Mouse (Mus musculus): ENCODE results near the gene Krt42. TPM values are rescaled to one million over a fixed set of nuclear protein-coding genes. Genes with fewer than 3 reads are reported as not detected.
"Not testable (repeated sequence)": the region's sequence is repeated elsewhere in the genome, so short reads cannot be mapped to it uniquely, and the experiment has no call there.

The Krt42 gene
- total RNA-seq, 2 experiments from 2014 or later: not detected

DNA sequence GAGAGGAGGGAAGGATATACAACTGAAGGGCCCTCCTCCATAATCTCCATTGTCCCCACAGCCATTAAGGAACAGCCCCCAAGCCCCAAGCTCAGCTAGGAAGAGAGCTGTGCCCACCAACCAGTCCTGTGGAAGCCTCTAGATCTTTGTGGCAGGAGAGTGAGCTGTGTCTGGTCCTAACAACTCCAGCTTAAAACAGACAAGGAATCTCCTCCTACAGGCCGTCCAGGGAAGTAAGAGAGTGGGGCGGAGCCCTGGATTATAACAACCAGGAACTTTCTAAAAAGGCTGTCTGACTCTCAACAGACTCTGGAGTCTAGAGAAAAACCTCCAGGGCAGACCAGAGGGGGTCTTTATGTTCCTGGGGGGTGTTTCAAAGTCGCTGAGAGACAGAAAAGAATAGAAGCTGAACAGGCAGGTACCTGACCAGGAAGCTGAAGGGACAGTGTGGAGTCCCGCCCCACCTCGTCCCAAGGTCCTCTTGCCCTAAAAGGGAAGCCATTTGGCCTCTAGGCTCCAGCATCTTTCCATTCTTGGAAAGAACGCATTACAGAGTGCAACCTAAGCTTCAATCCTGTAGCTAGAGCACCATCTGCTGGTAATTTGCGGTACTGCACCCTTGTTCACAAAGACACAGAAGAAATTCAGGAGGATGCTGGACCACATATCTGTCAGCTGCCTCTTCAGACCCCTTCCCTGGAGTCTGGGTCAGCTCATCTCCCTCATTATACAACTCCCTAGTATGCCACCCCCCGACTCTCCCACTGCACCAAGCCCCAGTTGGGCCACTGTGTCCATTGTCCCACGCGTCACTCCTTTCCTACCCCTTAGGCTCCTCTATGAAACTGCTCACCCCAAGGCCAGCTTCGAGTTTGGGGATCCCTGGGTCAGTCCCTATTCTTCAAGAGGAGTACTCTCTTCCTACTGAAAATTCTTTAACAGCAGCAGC, 12.2 kb upstream of the Krt42 start:
- intact Hi-C loops (cut with DNase I): loop anchor here (1.0 to 5.0 kb wide), 4 partner anchors 13 to 903 kb away; no protein-coding TSS in a partner anchor
- DNase-seq: peak; percentile 82 to 92

DNA sequence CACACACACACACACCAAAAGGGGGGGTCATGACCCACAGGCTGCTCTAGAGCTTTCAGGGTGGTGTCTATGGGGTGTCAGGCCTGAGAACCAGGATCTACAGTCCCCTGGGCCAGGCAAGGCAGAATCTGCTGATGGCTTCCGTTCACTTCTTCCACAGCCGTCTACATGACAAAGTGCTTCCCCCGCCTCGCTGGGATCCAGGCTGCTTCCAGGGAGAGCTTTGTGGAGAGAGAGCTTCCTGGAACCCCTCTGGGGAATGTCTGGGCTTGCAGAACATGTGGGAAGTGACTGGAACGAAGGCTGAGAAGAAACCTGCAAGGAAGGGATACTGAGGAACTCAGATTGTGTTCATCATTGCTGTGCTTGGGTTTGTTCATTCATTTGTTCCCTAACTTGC, 9.1 kb upstream of the Krt42 start:
- intact Hi-C loops (cut with DNase I): no loop called here
- DNase-seq: no peak

- intact Hi-C loops (cut with DNase I): no loop called here
- no peak for DNase-seq
These were observed 8.2 kb upstream of the Krt42 start for GRCm38 (mm10) chr11:100277726-100278480.

DNA sequence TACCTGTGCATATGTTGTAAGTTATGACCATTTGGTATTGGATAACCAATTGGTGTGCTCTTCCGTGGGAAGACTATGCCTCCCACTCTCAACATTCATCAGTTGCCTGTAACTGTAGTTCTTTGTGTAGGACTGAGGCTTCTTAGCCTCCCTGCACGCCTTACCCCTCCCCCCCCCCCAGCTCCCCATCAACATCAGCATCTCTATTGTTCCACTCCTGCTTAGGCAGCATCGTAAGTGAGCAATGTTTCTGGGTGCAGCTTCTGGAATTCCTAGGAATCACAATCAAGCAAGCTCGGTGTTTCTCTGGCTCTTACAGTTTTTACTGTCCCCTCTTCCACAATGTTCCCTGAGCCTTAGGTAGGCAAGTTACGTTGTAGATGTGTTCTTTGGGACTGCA, 5.8 kb upstream of the Krt42 start:
- no peak for DNase-seq
- intact Hi-C loops (cut with DNase I): no loop called here

- intact Hi-C loops (cut with DNase I): no loop called here
- no peak for DNase-seq
These were observed 5.0 kb upstream of the Krt42 start for GRCm38 (mm10) chr11:100274719-100275118.

GRCm38 (mm10) chr11:100271878-100272277, 2.2 kb upstream of the Krt42 start:
- intact Hi-C loops (cut with DNase I): no loop called here
- no peak for DNase-seq

DNA sequence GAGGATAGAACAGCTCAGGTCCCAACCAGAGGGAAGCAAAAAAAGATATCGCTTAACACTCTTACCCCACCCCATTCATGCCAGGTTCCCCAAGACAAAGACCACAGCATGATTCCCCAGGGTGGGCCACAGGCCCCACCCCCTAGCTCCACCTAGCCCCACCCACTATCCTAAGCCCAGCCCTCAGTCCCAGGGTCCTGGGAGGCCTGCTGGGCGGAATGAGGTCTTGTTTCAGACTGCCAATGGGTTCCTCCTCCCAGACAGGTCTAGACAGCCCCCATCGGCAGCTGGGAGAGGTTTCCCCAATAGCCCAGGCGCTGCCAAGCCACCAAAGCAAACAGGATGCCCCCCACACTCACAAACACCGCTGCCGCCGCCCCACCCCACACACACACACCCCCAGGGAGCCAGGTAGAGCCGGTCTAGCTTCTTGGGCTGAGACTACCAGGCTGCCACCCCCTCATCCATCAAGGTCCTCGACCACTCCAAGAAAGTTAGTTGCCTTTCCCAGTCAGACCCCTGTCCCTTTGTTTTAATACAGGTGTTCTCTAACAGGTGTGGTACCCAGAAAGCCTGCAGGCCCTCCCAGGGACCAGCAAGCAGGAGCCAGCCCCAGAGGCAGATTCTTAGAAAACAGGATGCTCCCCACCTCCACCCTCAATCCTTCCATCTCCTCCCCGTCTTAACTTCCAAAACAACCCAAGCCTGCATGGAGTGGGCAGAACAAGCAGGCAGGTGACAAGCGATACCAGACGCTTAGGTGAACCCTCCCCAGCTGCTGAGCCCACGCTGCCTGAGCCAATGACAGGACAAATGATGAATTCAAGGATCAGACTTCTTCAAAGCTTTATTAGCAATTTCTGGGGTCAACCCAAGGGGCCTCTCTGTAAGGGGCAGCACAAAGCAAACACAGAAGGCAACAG, 7.4 kb downstream of the Krt42 start:
- DNase-seq: no peak
- intact Hi-C loops (cut with DNase I): no loop called here

DNA sequence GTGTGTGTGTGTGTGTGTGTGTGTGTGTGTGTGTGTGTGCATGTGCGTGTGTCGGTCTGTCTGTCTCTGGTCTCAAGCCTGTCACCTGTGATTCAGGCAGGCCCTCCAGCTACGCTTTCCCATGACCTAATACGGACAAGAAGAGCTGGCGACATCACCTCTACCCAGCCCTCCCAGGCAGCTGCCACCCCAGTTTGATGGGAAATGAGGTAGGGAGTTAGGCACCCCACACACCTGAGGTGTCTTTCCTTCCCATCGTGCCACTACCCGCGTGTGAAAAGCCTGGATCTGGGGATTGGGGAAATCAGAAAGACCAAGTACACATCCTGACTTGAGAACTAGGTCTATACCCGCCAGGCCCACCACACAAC, 8.5 kb downstream of the Krt42 start:
- no peak for DNase-seq
- intact Hi-C loops (cut with DNase I): no loop called here

DNA sequence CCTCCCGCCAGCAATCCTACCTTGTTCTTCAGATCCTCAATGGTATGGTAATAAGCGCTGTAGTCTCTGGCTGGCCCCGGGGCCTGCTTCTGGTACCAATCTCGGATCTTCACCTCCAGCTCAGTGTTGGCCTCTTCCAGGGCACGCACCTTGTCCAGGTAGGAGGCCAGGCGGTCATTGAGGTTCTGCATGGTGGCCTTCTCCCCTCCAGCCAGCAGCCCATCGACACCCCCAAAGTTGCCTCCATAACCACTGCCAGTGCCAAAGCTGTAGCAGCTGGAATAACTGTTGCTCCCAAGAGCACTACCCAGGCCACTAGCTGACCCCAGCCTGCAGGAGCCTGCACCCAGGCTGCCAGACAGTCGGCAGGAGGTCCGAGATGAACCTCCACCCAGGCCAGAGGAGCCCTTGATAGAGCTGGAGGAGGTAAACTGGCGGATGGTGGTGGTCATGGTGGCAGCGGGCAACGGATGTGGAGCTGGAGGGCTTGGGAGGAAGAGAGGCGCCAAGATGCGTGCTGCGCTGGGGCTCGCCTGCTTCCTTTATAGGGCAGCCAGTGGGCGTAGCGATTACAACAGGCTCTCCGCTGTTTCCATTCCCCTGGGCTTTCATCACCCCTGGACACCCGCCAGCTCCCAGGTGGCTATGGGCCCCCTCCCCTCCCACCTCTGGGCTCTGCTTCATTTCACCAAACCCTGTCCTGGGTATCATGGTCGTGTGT, 9.0 kb downstream of the Krt42 start, which contains the start of gene Krt17:
Gene Krt17, minus strand, starts transcription at position 516 of the 721 bp plus-strand sequence.
- intact Hi-C loops (cut with DNase I): no loop called here
- no peak for DNase-seq

DNA sequence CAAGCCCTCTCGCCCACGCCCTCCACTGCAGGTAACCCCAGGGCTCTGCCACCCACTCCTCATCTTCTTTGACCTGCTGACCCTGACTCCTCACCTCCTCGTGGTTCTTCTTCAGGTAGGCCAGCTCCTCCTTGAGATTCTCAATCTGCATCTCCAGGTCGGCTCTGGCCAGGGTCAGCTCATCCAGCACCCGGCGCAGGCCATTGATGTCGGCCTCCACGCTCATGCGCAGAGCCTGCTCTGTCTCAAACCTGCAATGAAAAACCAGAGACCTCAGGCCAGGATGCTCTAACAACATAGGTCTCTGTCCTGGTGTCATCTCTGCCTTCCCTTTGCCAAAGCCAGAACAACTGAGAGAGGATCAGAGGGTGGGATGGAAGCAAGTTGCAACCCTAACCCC, 10.6 kb downstream of the Krt42 start:
- no peak for DNase-seq
- intact Hi-C loops (cut with DNase I): no loop called here

DNA sequence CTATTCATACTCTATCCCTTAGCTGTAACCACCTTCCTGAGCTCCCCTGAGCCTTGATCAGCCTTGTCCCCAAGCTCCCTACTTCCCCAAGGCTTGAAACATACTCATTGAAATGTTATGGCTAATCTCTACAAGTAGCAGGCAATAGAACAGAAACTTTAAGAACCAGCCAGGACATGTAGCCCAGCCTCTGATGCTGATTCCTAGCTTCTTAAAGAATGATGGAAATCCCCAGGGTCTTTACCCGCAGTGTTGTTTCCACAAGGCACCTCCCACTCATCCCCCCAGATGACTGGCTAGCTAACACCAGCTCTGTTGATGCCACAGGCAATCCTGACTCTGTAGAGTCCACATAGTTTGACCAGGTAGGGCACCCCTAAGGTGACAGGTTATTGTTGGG, 11.7 kb downstream of the Krt42 start:
- intact Hi-C loops (cut with DNase I): no loop called here
- no peak for DNase-seq

DNA sequence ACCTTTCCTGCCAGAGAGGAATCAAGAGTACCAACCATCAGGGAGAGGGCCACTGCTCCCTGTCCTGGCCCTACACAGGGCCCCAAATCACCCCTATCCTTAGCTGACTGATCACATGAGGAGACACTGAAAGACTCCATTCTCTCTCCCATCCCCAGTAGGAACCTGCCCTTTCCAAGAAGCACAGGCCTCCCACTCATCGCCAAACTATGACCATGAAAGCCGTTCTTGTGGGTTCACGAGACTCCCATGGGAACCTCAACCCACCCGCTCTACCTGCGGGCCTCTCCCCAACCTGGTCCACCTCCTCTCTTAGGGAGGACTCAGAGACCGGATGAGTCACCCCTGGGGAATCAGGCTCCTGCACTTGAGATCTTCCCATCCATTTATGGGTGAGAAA, 14.2 kb downstream of the Krt42 start:
- DNase-seq: no peak
- intact Hi-C loops (cut with DNase I): no loop called here

DNA sequence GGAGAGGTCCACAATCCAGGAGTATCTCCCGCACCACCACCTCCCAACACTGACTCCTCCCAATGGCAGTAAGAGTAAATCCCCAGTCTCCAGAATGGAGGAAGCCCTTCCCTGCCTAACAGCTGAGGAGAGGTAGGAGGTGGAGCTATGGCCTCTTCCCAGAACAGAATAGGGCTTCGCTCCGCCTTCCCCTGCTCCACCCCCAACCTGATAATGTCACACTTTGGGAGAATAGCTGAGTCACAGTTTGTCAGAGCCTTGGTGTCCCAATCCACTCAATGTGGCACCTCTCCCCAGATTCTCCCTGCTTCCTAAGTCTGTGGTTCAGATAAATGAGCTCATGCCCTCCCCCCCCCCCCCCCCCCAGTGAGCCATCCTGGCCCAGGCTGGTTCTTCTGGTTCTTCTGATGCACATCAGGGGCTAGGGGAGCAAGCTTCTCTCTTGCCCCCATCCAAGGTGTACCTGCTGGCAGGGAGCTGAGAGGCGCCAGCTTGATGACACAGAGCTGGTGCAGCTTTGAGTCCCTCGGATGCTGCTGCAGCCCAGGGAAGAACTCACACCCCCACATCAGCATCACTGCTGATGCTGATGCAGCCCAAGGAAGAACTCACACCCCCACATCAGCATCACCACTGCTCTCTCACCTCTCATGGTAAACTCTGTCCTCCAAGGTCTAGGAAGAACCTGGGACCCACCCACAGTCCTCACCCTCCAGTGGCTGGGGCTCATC, 15.1 kb downstream of the Krt42 start:
- intact Hi-C loops (cut with DNase I): no loop called here
- DNase-seq: no peak

DNA sequence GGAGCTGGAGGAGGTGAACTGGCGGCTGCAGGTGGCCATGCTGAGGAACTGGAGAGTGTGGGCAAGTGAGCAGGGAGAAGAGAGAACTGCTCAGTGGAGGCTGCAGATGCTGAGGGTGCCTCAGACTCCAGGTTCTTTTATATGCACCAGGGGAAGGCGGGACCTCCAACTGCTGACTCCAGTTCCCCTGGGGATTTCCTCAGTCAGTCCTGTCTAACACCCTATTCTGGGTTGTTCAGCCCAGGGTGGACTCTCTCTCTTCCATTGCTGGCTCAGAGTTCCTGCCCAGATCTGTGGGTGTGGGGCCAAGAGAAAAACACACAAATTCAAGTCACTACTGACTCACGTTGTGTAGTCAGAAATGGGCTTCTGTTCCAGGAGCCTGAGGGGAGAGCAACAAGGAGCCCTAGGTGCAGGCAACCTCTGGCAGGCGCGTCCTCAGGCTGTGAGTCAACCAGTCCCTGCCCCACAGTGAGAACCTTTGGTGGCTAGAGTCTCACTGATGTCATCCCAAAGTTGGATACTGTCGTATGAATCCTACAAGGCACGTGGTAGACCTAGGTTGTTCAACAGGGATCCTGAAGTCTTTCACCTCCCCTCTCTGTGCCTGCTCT, 20.7 kb downstream of the Krt42 start, which contains the start of gene Krt16:
Gene Krt16, minus strand, starts transcription at position 51 of the 614 bp plus-strand sequence.
- intact Hi-C loops (cut with DNase I): no loop called here

DNA sequence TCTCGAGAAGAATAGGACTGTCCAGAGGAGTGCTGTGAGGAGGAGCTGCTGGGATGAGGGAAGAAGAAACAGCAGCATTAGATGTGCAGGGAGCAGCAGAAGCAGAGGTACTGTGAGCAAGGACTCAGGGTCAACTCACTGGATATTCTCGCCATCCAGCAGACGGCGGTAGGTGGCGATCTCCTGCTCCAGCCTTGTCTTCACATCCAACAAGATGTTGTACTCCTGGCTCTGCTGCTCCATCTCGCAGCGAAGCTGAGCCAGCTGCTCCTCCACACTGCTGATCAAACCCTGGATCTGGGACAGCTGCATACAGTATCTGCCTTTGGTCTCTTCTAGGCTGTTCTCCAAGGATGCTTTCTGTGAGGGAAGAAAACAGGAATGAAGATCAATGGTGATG, 23.2 kb downstream of the Krt42 start:
- DNase-seq; intact Hi-C loops (cut with DNase I): not testable (repeated sequence)

More for the DNA sequence above, 20.7 kb downstream of the Krt42 start, which contains the start of gene Krt16:
- no peak for DNase-seq

DNA sequence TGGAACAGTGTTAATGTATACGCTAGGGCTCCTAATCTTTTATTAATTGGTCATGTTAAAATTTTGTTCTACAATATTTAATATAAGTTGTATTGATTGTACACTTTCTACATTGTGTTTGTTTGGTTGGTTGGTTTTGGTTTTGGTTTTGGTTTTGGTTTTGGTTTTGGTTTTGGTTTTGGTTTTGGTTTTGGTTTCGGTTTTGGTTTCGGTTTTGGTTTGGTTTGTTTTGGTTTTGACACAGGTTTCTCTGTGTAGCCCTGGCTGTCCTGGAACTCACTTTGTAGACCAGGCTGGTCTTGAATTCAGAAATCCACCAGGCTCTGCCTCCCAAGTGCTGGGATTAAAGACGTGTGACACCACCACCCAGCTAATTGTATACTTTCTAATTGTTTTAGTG, 29.4 kb downstream of the Krt42 start:
- DNase-seq; intact Hi-C loops (cut with DNase I): not testable (repeated sequence)

- no peak for DNase-seq
- intact Hi-C loops (cut with DNase I): no loop called here
These were observed 47.9 kb downstream of the Krt42 start for GRCm38 (mm10) chr11:100221741-100222140.

GRCm38 (mm10) chr11:100219304-100219703, 50.4 kb downstream of the Krt42 start:
- intact Hi-C loops (cut with DNase I): no loop called here
- no peak for DNase-seq
